Mouse (Mus musculus): ENCODE data around the gene Dpy19l3.

- TF ChIP-seq CTCF (IDR thresholded peaks at IDR 0.05; ENCODE audit: extremely low read depth, insufficient read length, insufficient replicate concordance, low read depth, low read length) = no peak
- TF ChIP-seq POLR2A (IDR thresholded peaks at IDR 0.05; ENCODE audit: low read depth, low read length) = no peak
Measured at GRCm38 (mm10) chr7:35729621-35730031, 24.6 kb downstream of the Dpy19l3 start.

All from small intestine, adult 2 months (tissue).